Mouse (Mus musculus): ENCODE data around the gene Dnal4.

- TF ChIP-seq CTCF (IDR thresholded peaks at IDR 0.05; ENCODE audit: extremely low read depth, insufficient read length, insufficient replicate concordance, low read depth, low read length) (no peak), POLR2A (IDR thresholded peaks at IDR 0.05; ENCODE audit: low read depth, low read length) (no peak)
Measured at GRCm38 (mm10) chr15:79728731-79729388, 48.8 kb downstream of the Dnal4 start.

Measured in small intestine, adult 2 months (tissue).